Mouse (Mus musculus) forebrain, embryonic 15.5 days (tissue): Measurements from ENCODE around the gene Ap2b1. TPM values are rescaled to one million over a fixed set of nuclear protein-coding genes. Genes with fewer than 3 reads are reported as not detected.

Experiments
- ATAC-seq: fragments of 200-750 bp; cut with Nextera tagmentation; replicated peaks from 2 replicates; pipeline ENCODE4 v1.8.0; 2017; ENCODE audit warnings: mild to moderate bottlenecking, moderate TSS enrichment, moderate library complexity
- H3K27ac ChIP-seq: fragments of 300-500 bp; sonication (generic); replicated peaks from 2 replicates; pipeline ENCODE4 v1.5.1; 2015; ENCODE audit warnings: mild to moderate bottlenecking, inconsistent platforms
- H3K27me3 ChIP-seq: fragments of 300-500 bp; sonication (generic); 2 replicates; pipeline ENCODE4 v1.6.1; 2015; ENCODE audit warnings: inconsistent platforms
- H3K36me3 ChIP-seq: fragments of 300-500 bp; sonication (generic); 2 replicates; pipeline ENCODE4 v1.6.1; 2015; ENCODE audit warnings: mild to moderate bottlenecking, inconsistent platforms
- H3K4me1 ChIP-seq: fragments of 300-500 bp; sonication (generic); 2 replicates; pipeline ENCODE4 v1.6.1; 2015; ENCODE audit warnings: inconsistent platforms
- H3K4me2 ChIP-seq: fragments of 300-500 bp; sonication (generic); replicated peaks from 2 replicates; pipeline ENCODE4 v1.6.1; 2015; ENCODE audit warnings: mild to moderate bottlenecking, inconsistent platforms
- H3K4me3 ChIP-seq: fragments of 300-500 bp; sonication (generic); 2 replicates; pipeline ENCODE4 v1.5.1; 2015; ENCODE audit warnings: mild to moderate bottlenecking, inconsistent platforms
- H3K9ac ChIP-seq: fragments of 300-500 bp; sonication (generic); replicated peaks from 2 replicates; pipeline ENCODE4 v1.6.1; 2015; ENCODE audit warnings: mild to moderate bottlenecking, inconsistent platforms
- H3K9me3 ChIP-seq: fragments of 300-500 bp; sonication (generic); 2 replicates; pipeline ENCODE4 v1.6.1; 2016; ENCODE audit warnings: inconsistent platforms
- WGBS: fragments of 180-500 bp; shearing (Covaris S2); methylation state at CpG from one replicate; pipeline ENCODE4 v1.1.7; 2015; ENCODE audit warnings: mixed read lengths; 5-methylcytosine and 5-hydroxymethylcytosine counted together
- polyA plus RNA-seq: library from polyadenylated mRNA; unstranded; fragments of >200 nt; fragmentation: Nextera tagmentation; extraction: Ambion mirVana; gene quantifications from 2 replicates; pipeline ENCODE4 v1.2.1, GENCODE M21; 2015

Gene Ap2b1
- polyA plus RNA-seq, 1 experiment from 2014 or later = 106 TPM

DNA sequence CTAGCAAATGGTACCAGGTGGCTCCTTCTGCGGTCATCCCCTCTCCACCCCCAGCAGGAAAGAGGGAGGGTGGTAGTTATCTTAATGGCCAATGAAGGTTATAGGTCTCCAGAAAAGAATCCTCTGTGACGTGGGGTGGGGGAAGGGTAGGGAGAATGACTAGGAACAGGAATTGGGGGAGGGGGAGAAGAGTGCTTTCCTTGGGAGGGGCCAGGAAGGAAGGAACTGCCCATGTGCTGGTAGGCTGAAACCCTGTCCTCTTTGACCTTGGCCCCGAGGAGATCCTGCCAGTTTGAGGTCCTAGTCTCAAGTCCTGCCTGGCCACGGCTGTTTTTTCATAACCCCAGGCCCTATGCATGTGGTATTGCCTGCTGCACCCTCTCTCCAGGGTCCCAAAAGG, 150.5 kb downstream of the Ap2b1 start:
- Histone ChIP-seq H3K9ac (no peak overlapping the region), H3K9me3 (no peaks in the 10 kb centered on the region), H3K4me2 (no peak overlapping the region), H3K27me3 (peaks cover 13% of the 10 kb centered on the region), H3K4me1 (peaks cover 13% of the 10 kb centered on the region; the same call in 1 of the 2 replicates), H3K27ac (no peak overlapping the region), H3K36me3 (no peaks in the 10 kb centered on the region), H3K4me3 (no peak overlapping the region)
- 74% methylated on average over 4 of the region's 4 CpGs for WGBS
- ATAC-seq = no peak

DNA sequence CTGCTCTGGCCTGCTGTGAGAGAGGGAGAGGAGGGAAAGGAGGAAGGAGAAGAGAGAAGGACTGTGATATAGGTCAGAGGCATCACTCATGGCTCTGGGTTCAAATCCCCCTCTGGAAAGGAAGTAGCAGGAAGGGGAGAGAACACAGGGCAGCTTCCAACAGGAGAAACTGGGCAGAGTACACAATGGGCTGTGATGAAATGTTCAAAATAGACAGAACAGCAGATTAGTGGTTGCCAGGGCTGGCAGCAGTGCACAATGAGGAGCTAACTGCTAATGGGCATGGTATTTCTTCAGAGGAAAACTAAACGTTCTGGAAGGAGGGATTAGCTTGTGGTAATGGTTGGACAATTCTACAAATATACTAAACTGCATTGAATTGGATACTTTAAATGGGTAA, 151.7 kb downstream of the Ap2b1 start:
- Histone ChIP-seq H3K36me3 (no peaks in the 10 kb centered on the region), H3K4me1 (peaks cover 7% of the 10 kb centered on the region; the same call in 1 of the 2 replicates), H3K9me3 (no peaks in the 10 kb centered on the region), H3K27me3 (peaks cover under 1% of the 10 kb centered on the region; the same call in 1 of the 2 replicates), H3K27ac (no peak overlapping the region), H3K4me3 (no peak overlapping the region), H3K9ac (no peak overlapping the region), H3K4me2 (no peak overlapping the region)
- WGBS = 18% methylated on average over 1 of the region's 1 CpGs
- no peak for ATAC-seq

DNA sequence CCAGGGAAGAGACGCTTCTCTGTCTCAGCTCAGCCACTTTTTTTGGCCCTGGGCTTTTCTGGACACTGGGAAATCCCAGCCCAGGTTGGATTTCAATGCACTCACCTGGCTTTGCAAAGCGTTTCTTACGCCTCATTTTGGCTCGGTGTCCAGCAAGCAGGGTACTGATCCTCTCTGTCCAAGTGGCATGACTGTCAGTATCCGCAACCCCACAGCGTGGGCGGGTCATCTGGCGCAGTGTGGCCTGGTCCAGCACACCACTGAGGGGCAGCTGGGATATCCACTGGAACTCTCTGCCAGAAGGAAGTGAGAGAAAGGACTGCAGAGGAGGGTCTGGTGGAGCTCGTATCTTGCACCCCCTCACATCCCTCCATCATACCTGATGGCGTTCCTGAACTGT, 152.5 kb downstream of the Ap2b1 start:
- Histone ChIP-seq H3K4me2 (no peak overlapping the region), H3K4me1 (peaks cover 7% of the 10 kb centered on the region; the same call in 1 of the 2 replicates), H3K27ac (no peak overlapping the region), H3K4me3 (no peak overlapping the region), H3K9ac (no peak overlapping the region), H3K9me3 (no peaks in the 10 kb centered on the region), H3K36me3 (no peaks in the 10 kb centered on the region), H3K27me3 (no peaks in the 10 kb centered on the region)
- WGBS = 90% methylated on average over 10 of the region's 10 CpGs
- ATAC-seq = no peak

DNA sequence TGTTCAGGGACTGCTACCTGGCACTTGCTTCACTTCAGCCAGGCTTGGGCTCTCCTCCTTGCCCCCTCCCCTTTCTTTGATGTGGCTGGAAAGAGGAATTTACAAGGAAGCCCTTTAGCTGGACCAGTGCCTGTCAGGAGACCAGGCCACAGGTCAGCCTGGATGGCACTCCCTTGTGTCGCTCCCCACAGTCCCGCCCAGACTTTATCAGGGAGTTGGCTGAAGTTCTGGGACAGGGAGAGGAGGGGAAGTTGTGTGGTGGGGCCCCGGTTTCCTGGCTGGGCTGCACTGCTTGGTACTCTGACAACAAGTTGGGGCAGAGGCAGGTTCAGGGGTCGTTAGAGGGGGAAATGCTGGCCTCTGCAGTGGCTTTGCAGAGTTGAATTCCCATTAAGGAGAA, 155.7 kb downstream of the Ap2b1 start:
- Histone ChIP-seq H3K27me3 (no peaks in the 10 kb centered on the region), H3K9me3 (no peaks in the 10 kb centered on the region), H3K4me3 (no peak overlapping the region), H3K36me3 (no peaks in the 10 kb centered on the region), H3K4me1 (no peaks in the 10 kb centered on the region), H3K4me2 (no peak overlapping the region), H3K9ac (no peak overlapping the region), H3K27ac (no peak overlapping the region)
- no peak for ATAC-seq
- WGBS = 30% methylated on average over 4 of the region's 4 CpGs

Other genes with a start within 250 kb of the Ap2b1 start
- 0.83 TPM in 2 replicates for gene Slfn2, start 233.9 kb upstream of the Ap2b1 start, polyA plus RNA-seq
- gene Slfn1, start 182.2 kb upstream of the Ap2b1 start, polyA plus RNA-seq = 0.09 TPM in 1 of 2 replicates, not detected in the other
- gene Slfn4, start 123.8 kb upstream of the Ap2b1 start, polyA plus RNA-seq = not detected in 2 replicates
- 0.10 and 0.15 TPM in 2 replicates for gene Slfn3, start 107.7 kb upstream of the Ap2b1 start, polyA plus RNA-seq
- 0.06 TPM in 1 of 2 replicates, not detected in the other for gene Slfn14, start 12.3 kb upstream of the Ap2b1 start, polyA plus RNA-seq
- 20.2 and 20.3 TPM in 2 replicates for gene Pex12, start 3.6 kb downstream of the Ap2b1 start, polyA plus RNA-seq
- gene Rasl10b, start 110.1 kb downstream of the Ap2b1 start, polyA plus RNA-seq = 27.2 and 29.6 TPM in 2 replicates
- gene Gas2l2, start 130.4 kb downstream of the Ap2b1 start, polyA plus RNA-seq = 0.69 and 0.80 TPM in 2 replicates
- gene 1700020L24Rik, start 138.7 kb downstream of the Ap2b1 start, polyA plus RNA-seq = 0.22 and 0.36 TPM in 2 replicates
- gene Mmp28, start 164.0 kb downstream of the Ap2b1 start, polyA plus RNA-seq = 2.5 and 2.7 TPM in 2 replicates
- gene Taf15, start 174.1 kb downstream of the Ap2b1 start, polyA plus RNA-seq = 12.3 and 12.9 TPM in 2 replicates
- gene Heatr9, start 223.2 kb downstream of the Ap2b1 start, polyA plus RNA-seq = not detected in 2 replicates
- gene Ccl5, start 231.5 kb downstream of the Ap2b1 start, polyA plus RNA-seq = not detected in 2 replicates